Mouse (Mus musculus) CH12.LX (cell line): ENCODE measurements at regions not wholly inside any gene's neighbourhood (a gene's known extent, or its start where the extent isn't known, plus 50 kb on each side); places are given as distances from the start of the nearest gene placed in this dataset.

Experiments
- DNase-seq: peaks from one replicate; pipeline ENCODE4 v3.0.0-alpha.2; 2013; ENCODE audit errors: extremely low read depth
- H3K27ac ChIP-seq: 2 replicates; pipeline ENCODE4 v1.5.1; 2012; ENCODE audit warnings: low read depth, mild to moderate bottlenecking, control low read depth, moderate library complexity; ENCODE audit not compliant: insufficient read depth
- H3K27me3 ChIP-seq: replicated peaks from 2 replicates; pipeline ENCODE3; 2012; ENCODE audit warnings: inconsistent platforms
- H3K36me3 ChIP-seq, 2 experiments: replicated peaks in 1 of 2; 2 replicates each; pipeline versions ENCODE3 to v1.6.1; 2012; ENCODE audit warnings: inconsistent platforms in 1 of 2, low read length in 1 of 2, mild to moderate bottlenecking in 1 of 2, mixed read lengths in 1 of 2, moderate library complexity in 1 of 2; ENCODE audit not compliant: control insufficient read depth in 1 of 2, insufficient read depth in 1 of 2
- H3K4me1 ChIP-seq, 2 experiments: 2 replicates each; pipeline ENCODE4 v1.6.1; 2012; ENCODE audit warnings: inconsistent platforms in 1 of 2, moderate library complexity in 1 of 2; ENCODE audit not compliant: insufficient read depth in 2 of 2, control insufficient read depth in 1 of 2
- H3K4me2 ChIP-seq: 2 replicates; pipeline ENCODE4 v1.6.1; 2012; ENCODE audit warnings: low read depth, mild to moderate bottlenecking, control low read depth; ENCODE audit not compliant: poor library complexity, insufficient read depth, severe bottlenecking
- H3K4me3 ChIP-seq, 3 experiments: fragments of 150-350 bp in 1 of 3; sonication (generic) in 1 of 3; replicated peaks in 1 of 3; 2 replicates each; pipeline versions ENCODE3 to v1.5.1; 2011 to 2012; ENCODE audit warnings: low read depth in 2 of 3, low read length in 2 of 3, mild to moderate bottlenecking in 2 of 3, moderate library complexity in 2 of 3, control low read depth in 1 of 3, improper control_type of control experiment in 1 of 3, inconsistent platforms in 1 of 3, mixed read lengths in 1 of 3; ENCODE audit not compliant: poor library complexity in 1 of 3
- H3K79me2 ChIP-seq: replicated peaks from 2 replicates; pipeline ENCODE4 v1.6.1; 2012; ENCODE audit warnings: mild to moderate bottlenecking, moderate library complexity; ENCODE audit not compliant: control insufficient read depth, poor library complexity, insufficient read depth, severe bottlenecking; ENCODE audit errors: extremely low read depth
- H3K9ac ChIP-seq: 2 replicates; pipeline ENCODE4 v1.6.1; 2012; ENCODE audit warnings: low read depth, mild to moderate bottlenecking, control low read depth, moderate library complexity; ENCODE audit not compliant: insufficient read depth
- H3K9me3 ChIP-seq: replicated peaks from 2 replicates; pipeline ENCODE3; 2012; ENCODE audit warnings: low read length, inconsistent platforms, mixed read lengths
- BHLHE40 ChIP-seq: IDR thresholded peaks from 2 replicates; pipeline ENCODE4 v1.6.1; 2011; ENCODE audit warnings: mild to moderate bottlenecking, low read depth, low read length, improper control_type of control experiment
- ELF1 ChIP-seq: IDR thresholded peaks from 2 replicates; pipeline ENCODE4 v1.6.1; 2014; ENCODE audit warnings: low read depth, mild to moderate bottlenecking, inconsistent platforms, low read length, improper control_type of control experiment
- GABPA ChIP-seq: IDR thresholded peaks from 2 replicates; pipeline ENCODE4 v1.6.1; 2012; ENCODE audit warnings: low read depth, low read length, improper control_type of control experiment, inconsistent platforms; ENCODE audit not compliant: insufficient replicate concordance
- HCFC1 ChIP-seq: IDR thresholded peaks from 2 replicates; pipeline ENCODE4 v1.6.1; 2012; ENCODE audit warnings: low read depth, mild to moderate bottlenecking, inconsistent platforms, low read length, improper control_type of control experiment
- IRF4 ChIP-seq: IDR thresholded peaks from 2 replicates; pipeline ENCODE4 v1.6.1; 2014; ENCODE audit warnings: low read depth, mild to moderate bottlenecking, inconsistent platforms, low read length, improper control_type of control experiment
- JUN ChIP-seq: IDR thresholded peaks from 2 replicates; pipeline ENCODE4 v1.6.1; 2011; ENCODE audit warnings: low read depth, mild to moderate bottlenecking, low read length, improper control_type of control experiment, moderate library complexity; ENCODE audit not compliant: insufficient read depth
- JUND ChIP-seq: conservative IDR thresholded peaks from 2 replicates; pipeline ENCODE4 v1.6.1; 2011; ENCODE audit warnings: low read depth, low read length, improper control_type of control experiment
- MAFK ChIP-seq: IDR thresholded peaks from 2 replicates; pipeline ENCODE4 v1.6.1; 2011; ENCODE audit warnings: low read length, improper control_type of control experiment; ENCODE audit not compliant: insufficient replicate concordance
- MAZ ChIP-seq: IDR thresholded peaks from 2 replicates; pipeline ENCODE4 v1.6.1; 2012; ENCODE audit warnings: low read depth, mild to moderate bottlenecking, inconsistent platforms, low read length, improper control_type of control experiment, moderate library complexity
- MXI1 ChIP-seq: IDR thresholded peaks from 2 replicates; pipeline ENCODE4 v1.6.1; 2011; ENCODE audit warnings: mild to moderate bottlenecking, low read depth, low read length, improper control_type of control experiment
- MYC ChIP-seq: IDR thresholded peaks from 2 replicates; pipeline ENCODE4 v1.6.1; 2011; ENCODE audit warnings: low read depth, mild to moderate bottlenecking, improper control_type of control experiment, low read length
- PAX5 ChIP-seq: IDR thresholded peaks from 2 replicates; pipeline ENCODE4 v1.6.1; 2012; ENCODE audit warnings: low read length, inconsistent platforms, mixed read lengths
- POLR2A ChIP-seq: IDR thresholded peaks from 2 replicates; pipeline ENCODE4 v1.6.1; 2011; ENCODE audit warnings: low read depth, mild to moderate bottlenecking, improper control_type of control experiment, low read length
- POLR2AphosphoS2 ChIP-seq: IDR thresholded peaks from 2 replicates; pipeline ENCODE4 v1.6.1; 2011; ENCODE audit warnings: low read depth, low read length, improper control_type of control experiment
- SIN3A ChIP-seq: IDR thresholded peaks from 2 replicates; pipeline ENCODE4 v1.6.1; 2012; ENCODE audit warnings: low read length, improper control_type of control experiment, inconsistent platforms
- SMC3 ChIP-seq: IDR thresholded peaks from 2 replicates; pipeline ENCODE4 v1.6.1; 2011; ENCODE audit warnings: low read depth, low read length, improper control_type of control experiment
- TBP ChIP-seq: conservative IDR thresholded peaks from 2 replicates; pipeline ENCODE4 v1.6.1; 2011; ENCODE audit warnings: low read depth, low read length, improper control_type of control experiment
- TCF12 ChIP-seq: IDR thresholded peaks from 2 replicates; pipeline ENCODE4 v1.6.1; 2014; ENCODE audit warnings: low read depth, mild to moderate bottlenecking, inconsistent platforms, low read length, improper control_type of control experiment
- UBTF ChIP-seq: IDR thresholded peaks from 2 replicates; pipeline ENCODE4 v1.6.1; 2012; ENCODE audit warnings: low read depth, mild to moderate bottlenecking, inconsistent platforms, low read length, improper control_type of control experiment, moderate library complexity
- USF1 ChIP-seq: IDR thresholded peaks from 2 replicates; pipeline ENCODE4 v1.6.1; 2014; ENCODE audit warnings: low read depth, mild to moderate bottlenecking, inconsistent platforms, low read length, improper control_type of control experiment
- ZMIZ1 ChIP-seq: IDR thresholded peaks from 2 replicates; pipeline ENCODE4 v1.6.1; 2012; ENCODE audit warnings: low read depth, mild to moderate bottlenecking, inconsistent platforms, low read length, improper control_type of control experiment
- ZNF384 ChIP-seq: IDR thresholded peaks from 2 replicates; pipeline ENCODE4 v1.6.1; 2012; ENCODE audit warnings: low read depth, low read length, improper control_type of control experiment, inconsistent platforms
- dilution Hi-C: fragments of 300-500 bp; cut with MboI; formaldehyde crosslinking; loops from 2 replicates; pipeline ENCODE4 v1.14.3; 2020; ENCODE audit warnings: low sequenced_read_pairs; ENCODE audit not compliant: extremely low pct_unique_long_range_greater_than_20kb, extremely low pct_ligation_motif_present
- in situ Hi-C: fragments of 300-500 bp; cut with MboI; formaldehyde crosslinking; loops from 3 replicates; pipeline ENCODE4 v1.14.3; 2019; ENCODE audit warnings: low sequenced_read_pairs, low pct_ligation_motif_present, low pct_unique_long_range_greater_than_20kb, mixed read lengths

DNA sequence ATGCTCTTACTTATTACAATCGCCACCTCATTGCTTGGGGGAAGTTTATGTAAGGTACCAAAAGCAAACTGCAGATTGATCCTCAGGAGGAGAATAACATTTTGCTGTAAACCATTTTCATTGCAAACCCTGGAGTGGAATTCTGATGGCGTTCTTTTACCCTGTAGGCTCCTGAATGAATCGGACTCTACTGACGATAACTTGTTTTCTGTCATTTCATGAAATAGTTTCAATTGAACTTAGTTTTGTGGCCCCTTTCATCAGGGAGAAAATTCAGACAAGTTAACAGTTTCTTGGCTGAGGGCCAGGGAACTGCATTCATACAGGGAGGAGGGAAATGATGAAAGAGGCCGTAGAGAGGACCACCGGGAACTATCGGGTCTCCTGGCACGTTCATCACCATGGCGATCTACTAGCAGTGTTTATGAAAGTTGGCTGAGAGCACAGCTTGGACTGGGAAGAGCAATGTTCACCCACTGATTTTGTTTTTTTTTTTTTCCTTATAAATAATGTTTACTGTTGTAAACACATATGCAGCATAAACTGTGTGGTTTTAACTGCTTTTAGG lies 266.7 kb downstream of the Stim2 start:
- in situ Hi-C loops, result no loop called here
- Histone ChIP-seq H3K36me3 (no peaks in the 10 kb centered on the region), H3K4me1 (no peaks in the 10 kb centered on the region), H3K27ac (no peak overlapping the region), H3K4me2 (no peak overlapping the region), H3K4me3 (no peak overlapping the region), H3K9ac (no peak overlapping the region), H3K79me2 (no peaks in the 10 kb centered on the region), H3K9me3 (no peaks in the 10 kb centered on the region), H3K27me3 (no peaks in the 10 kb centered on the region)
- dilution Hi-C loops, result no loop called here
- DNase-seq, result no peak
- no peak for TF ChIP-seq SMC3
- TF ChIP-seq JUN, result no peak
- TF ChIP-seq MXI1, result no peak
- TF ChIP-seq UBTF, result no peak
- no peak for TF ChIP-seq GABPA
- TF ChIP-seq TCF12, result no peak
- no peak for TF ChIP-seq SIN3A
- TF ChIP-seq HCFC1, result no peak
- TF ChIP-seq JUND, result no peak
- no peak for TF ChIP-seq POLR2A

DNA sequence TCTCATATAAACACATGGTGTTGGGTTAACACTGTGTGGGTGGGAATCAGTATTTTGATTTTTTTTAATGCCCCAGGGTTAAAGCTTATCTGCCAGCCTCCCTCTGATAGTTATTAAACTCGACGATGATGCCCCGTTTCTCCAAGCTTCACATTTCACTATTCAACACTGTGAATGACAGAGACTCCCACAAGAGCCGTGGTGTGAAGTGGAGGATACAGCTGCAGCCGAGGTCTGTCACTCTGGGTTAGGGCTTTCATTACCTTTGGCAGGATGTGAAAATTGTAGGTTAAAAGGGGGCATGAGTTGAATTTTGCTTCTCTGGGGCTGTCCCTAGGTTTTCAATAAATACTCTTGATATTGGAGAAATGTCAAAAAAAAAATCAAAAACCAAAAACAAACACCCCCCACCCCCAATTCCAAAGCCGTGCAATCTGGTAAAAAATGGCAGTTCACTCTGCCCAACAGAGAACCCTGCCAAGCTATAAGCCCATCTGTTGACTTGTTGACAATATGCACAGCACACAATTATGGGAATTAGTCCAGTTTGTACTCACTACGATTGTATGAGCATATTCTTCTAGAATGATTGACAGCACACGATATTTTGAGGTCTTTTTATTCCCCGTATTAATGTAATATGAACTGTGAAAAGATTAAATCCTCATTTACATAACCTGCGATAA lies 269.7 kb downstream of the Stim2 start:
- Histone ChIP-seq H3K4me1 (no peaks in the 10 kb centered on the region), H3K9ac (no peak overlapping the region), H3K4me2 (no peak overlapping the region), H3K9me3 (no peaks in the 10 kb centered on the region), H3K36me3 (no peaks in the 10 kb centered on the region), H3K79me2 (no peaks in the 10 kb centered on the region), H3K4me3 (no peak overlapping the region), H3K27me3 (no peaks in the 10 kb centered on the region), H3K27ac (no peak overlapping the region)
- dilution Hi-C loops, result no loop called here
- in situ Hi-C loops, result no loop called here
- DNase-seq, result no peak
- TF ChIP-seq ELF1 (no peak), ZNF384 (no peak), MYC (no peak), MAZ (no peak), PAX5 (no peak), MAFK (no peak), HCFC1 (no peak), ZMIZ1 (no peak), SIN3A (no peak), IRF4 (no peak), SMC3 (no peak), JUN (no peak), POLR2AphosphoS2 (no peak), BHLHE40 (no peak), USF1 (no peak), GABPA (no peak), UBTF (no peak), TBP (no peak)
